Mouse (Mus musculus) C2C12 (cell line): ENCODE results near the gene Phf5a. TPM values are rescaled to one million over a fixed set of nuclear protein-coding genes. Genes with fewer than 3 reads are reported as not detected.

Source experiments
- H3K27me3 ChIP-seq: one replicate; pipeline ENCODE4 v1.6.1; 2011; ENCODE audit not compliant: control insufficient read depth, insufficient read depth, insufficient read length
- H3K36me3 ChIP-seq: one replicate; pipeline ENCODE4 v1.6.1; 2011; ENCODE audit not compliant: control insufficient read depth, insufficient read depth
- H3K4me3 ChIP-seq: one replicate; pipeline ENCODE4 v1.5.1; 2011; ENCODE audit warnings: mild to moderate bottlenecking, control low read depth; ENCODE audit not compliant: poor library complexity, insufficient read depth, severe bottlenecking
- H3K79me2 ChIP-seq: one replicate; pipeline ENCODE4 v1.6.1; 2011; ENCODE audit not compliant: control insufficient read depth, insufficient read depth
- H3K79me3 ChIP-seq: one replicate; pipeline ENCODE4 v1.6.1; 2011; ENCODE audit warnings: low read depth, control low read depth
- H3ac ChIP-seq: one replicate; pipeline ENCODE3; 2011; ENCODE audit warnings: low read depth; ENCODE audit not compliant: control insufficient read depth, insufficient read length
- CEBPB ChIP-seq: IDR thresholded peaks from one replicate; pipeline ENCODE4 v1.6.1; 2011; ENCODE audit warnings: low read depth, mild to moderate bottlenecking, control low read depth, moderate library complexity
- CTCF ChIP-seq: IDR thresholded peaks from one replicate; pipeline ENCODE4 v1.5.1; 2011; ENCODE audit not compliant: control insufficient read depth, insufficient read depth, insufficient read length
- FOSL1 ChIP-seq: IDR thresholded peaks from one replicate; pipeline ENCODE4 v1.8.0; 2011; ENCODE audit warnings: mild to moderate bottlenecking, low read length; ENCODE audit not compliant: poor library complexity, insufficient read depth, severe bottlenecking
- MAX ChIP-seq: IDR thresholded peaks from one replicate; pipeline ENCODE4 v1.6.1; 2011; ENCODE audit warnings: mild to moderate bottlenecking, control low read depth
- MYOD1 ChIP-seq: IDR thresholded peaks from one replicate; pipeline ENCODE4 v1.6.1; 2011; ENCODE audit warnings: low read depth; ENCODE audit not compliant: control insufficient read depth, insufficient read length
- MYOG ChIP-seq: IDR thresholded peaks from one replicate; pipeline ENCODE4 v1.6.1; 2011; ENCODE audit not compliant: control insufficient read depth, insufficient read length; ENCODE audit errors: extremely low read depth
- USF1 ChIP-seq: IDR thresholded peaks from one replicate; pipeline ENCODE4 v1.6.1; 2011; ENCODE audit warnings: low read depth, mild to moderate bottlenecking, control low read depth, moderate library complexity
- polyA plus RNA-seq: library from polyadenylated mRNA; unstranded; fragments of >200 nt; fragmentation: generic; extraction: Trizol; gene quantifications from one replicate; pipeline ENCODE4 v1.2.1, GENCODE M21; 2012; ENCODE audit warnings: missing spikeins

The Phf5a gene
- polyA plus RNA-seq, 1 experiment, result 156 TPM

DNA sequence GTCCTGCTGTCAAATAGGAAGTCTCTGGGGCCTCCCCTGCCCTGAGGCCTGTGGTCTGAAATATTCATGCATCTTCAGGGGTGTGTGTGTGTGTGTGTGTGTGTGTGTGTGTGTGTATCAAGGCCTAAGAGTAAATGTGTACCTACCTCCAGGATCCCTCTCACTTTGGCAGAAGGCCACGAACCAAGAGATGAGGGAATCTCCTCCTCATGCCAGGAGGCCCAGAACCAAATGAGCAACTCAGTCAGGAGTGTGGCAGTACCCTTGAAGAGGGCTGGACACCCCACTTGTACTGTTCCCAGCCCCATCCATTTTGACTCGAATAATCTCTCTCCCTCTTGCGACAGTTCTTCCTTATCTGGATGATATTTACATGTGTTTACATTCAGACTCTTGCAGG, 39.5 kb downstream of the Phf5a start:
- Histone ChIP-seq H3K79me3 (no peaks in the 10 kb centered on the region), H3K36me3 (peaks cover 8% of the 10 kb centered on the region), H3K79me2 (no peaks in the 10 kb centered on the region), H3K27me3 (no peaks in the 10 kb centered on the region), H3K4me3 (no peak overlapping the region), H3ac (no peak overlapping the region)
- TF ChIP-seq CTCF (no peak), MYOD1 (no peak), USF1 (no peak), FOSL1 (no peak), CEBPB (no peak), MYOG (no peak), MAX (no peak)

DNA sequence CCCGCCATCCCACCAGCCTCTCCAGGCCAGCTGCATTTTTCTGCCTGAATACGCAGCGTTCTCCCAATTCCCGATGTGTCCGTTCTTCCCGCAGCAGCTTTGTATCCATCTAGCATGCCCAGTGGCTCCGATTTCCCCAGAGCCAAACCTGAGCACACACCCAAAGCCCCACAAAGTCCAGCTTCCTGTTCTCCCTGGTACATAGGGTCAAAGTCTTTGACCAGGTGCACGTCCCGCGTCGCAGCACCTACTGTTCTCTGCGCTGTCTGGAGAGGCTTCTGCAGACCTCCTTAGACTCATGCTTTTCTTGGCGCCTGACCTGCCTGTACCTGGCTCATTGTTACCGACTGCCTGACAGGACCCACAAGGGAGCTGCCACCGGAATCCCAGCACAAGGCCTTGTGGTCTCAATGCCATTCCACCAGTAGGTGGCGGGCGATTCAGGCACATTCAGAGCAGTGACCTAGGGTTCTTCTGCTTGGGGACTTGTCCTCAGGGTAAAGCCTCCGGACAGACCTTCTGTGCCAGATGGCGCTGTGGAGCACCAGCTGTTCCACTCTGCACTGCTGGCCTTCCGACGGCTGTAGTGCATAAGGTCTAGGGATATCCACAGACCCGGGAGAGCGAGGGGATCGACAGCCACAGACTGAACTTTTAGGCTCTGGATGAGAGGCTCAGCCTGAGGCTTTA, 40.4 kb downstream of the Phf5a start:
- Histone ChIP-seq H3K79me3 (no peaks in the 10 kb centered on the region), H3ac (no peak overlapping the region), H3K27me3 (no peaks in the 10 kb centered on the region), H3K79me2 (no peaks in the 10 kb centered on the region), H3K4me3 (no peak overlapping the region), H3K36me3 (peaks cover 10% of the 10 kb centered on the region)
- TF ChIP-seq MYOG (no peak), FOSL1 (no peak), CTCF (peak; percentile 97), MYOD1 (peak; percentile 85), USF1 (no peak), MAX (peak; percentile 67)

DNA sequence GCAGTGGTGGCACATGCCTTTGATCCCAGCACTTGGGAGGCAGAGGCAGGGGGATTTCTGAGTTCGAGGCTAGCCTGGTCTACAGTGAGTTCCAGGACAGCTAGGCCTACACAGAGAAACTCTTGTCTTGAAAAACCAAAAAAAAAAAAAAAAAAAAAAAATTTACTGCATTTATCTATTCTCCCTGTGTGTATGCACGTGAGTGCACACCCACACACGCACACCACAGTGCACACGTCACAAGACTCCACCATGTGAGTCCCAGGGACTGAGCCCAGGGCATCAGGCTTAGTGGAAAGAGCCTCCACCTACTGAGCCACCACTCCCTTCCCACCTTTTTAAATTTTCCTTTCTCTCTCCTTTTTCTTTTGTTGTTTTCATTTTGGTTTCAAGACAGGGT, 41.2 kb downstream of the Phf5a start:
- no peaks in the 10 kb centered on the region for H3K27me3 ChIP-seq
- TF ChIP-seq MYOG (no peak), MYOD1 (no peak)
- H3K79me3 ChIP-seq, result no peaks in the 10 kb centered on the region
- H3K79me2 ChIP-seq, result no peaks in the 10 kb centered on the region
- H3K36me3 ChIP-seq, result peaks cover 17% of the 10 kb centered on the region
- no peak overlapping the region for H3K4me3 ChIP-seq
- peak overlapping the region; percentile 46 for H3ac ChIP-seq

DNA sequence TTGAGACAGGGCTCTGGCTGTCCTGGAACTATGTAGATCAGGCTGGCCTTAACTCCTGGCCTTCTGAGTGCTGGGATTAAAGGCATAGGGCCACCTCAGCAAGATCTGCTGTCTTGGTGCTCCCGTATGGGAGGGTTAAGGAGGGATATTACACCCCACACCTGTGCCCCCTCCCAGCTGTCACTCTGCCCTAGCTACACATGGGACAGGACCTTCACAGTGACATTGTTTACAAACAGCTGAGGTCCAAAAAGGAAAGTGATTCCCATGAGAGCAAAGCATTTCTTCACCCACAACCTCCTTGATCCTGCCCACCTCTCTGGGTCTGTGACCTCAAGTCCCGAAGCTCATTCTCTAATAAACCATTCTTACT, 42.5 kb downstream of the Phf5a start:
- H3ac ChIP-seq, result no peak overlapping the region
- no peak for TF ChIP-seq USF1
- TF ChIP-seq MYOG, result no peak
- no peak for TF ChIP-seq FOSL1
- no peak for TF ChIP-seq MYOD1
- TF ChIP-seq MAX, result no peak
- TF ChIP-seq CTCF, result no peak
- TF ChIP-seq CEBPB, result no peak
- no peaks in the 10 kb centered on the region for H3K27me3 ChIP-seq
- no peaks in the 10 kb centered on the region for H3K79me2 ChIP-seq
- no peaks in the 10 kb centered on the region for H3K79me3 ChIP-seq
- H3K4me3 ChIP-seq, result no peak overlapping the region
- peaks cover 30% of the 10 kb centered on the region for H3K36me3 ChIP-seq

DNA sequence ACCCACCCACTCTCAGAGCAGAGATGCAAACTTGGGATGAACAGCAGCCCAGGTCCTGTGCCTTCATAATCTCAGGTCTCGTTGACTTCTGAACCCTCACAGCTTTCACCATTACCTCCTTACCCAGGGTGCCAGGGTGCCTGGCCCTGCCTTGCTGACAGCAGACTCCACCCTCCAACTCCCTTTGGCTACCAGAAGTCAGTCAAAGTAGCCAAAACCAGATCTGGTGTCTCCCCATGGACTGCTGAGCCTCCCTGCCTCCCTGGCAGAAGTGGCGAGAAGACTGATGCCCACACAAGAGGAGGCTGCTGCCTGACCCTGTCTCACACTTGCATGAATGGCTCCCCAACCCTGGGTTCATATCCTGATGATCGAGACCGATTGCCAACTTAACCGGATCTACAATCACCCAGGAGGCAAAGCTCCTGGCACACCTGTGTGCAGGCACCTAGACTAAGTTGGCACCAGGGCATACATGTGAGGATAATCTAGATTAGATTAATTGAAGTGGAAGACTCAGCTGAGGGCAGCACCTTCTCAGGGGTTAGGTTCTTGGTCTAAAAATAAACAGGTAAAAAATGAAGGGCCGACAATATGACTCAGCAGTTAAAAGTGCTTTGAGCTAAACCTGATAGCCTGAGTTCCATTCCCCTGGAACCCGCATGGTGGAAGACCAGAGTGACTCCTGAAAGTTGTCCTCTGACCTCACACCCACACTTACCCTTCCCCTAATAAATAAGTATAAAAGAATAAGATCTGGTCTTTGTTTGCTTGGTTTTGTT, 43.1 kb downstream of the Phf5a start:
- H3K36me3 ChIP-seq, result peaks cover 36% of the 10 kb centered on the region
- H3K27me3 ChIP-seq, result no peaks in the 10 kb centered on the region
- TF ChIP-seq MAX, result no peak
- TF ChIP-seq CEBPB, result no peak
- no peak for TF ChIP-seq MYOD1
- no peak for TF ChIP-seq FOSL1
- no peak for TF ChIP-seq USF1
- no peak for TF ChIP-seq MYOG
- TF ChIP-seq CTCF, result no peak
- no peaks in the 10 kb centered on the region for H3K79me2 ChIP-seq
- no peaks in the 10 kb centered on the region for H3K79me3 ChIP-seq
- no peak overlapping the region for H3ac ChIP-seq
- no peak overlapping the region for H3K4me3 ChIP-seq
